Mouse (Mus musculus) layer of hippocampus, postnatal 36 days (tissue): Measurements from ENCODE around the gene Ppp1r14a. TPM values are rescaled to one million over a fixed set of nuclear protein-coding genes. Genes with fewer than 3 reads are reported as not detected.

ENCODE experiments used
- DNase-seq, 2 experiments: peaks; one replicate each; pipeline ENCODE4 v3.0.0; 2022
- total RNA-seq, 2 experiments: library from RNA; stranded (reverse); gene quantifications; 2 replicates each; pipeline ENCODE4 v1.2.3; 2021

Ppp1r14a gene
- total RNA-seq, 2 experiments from 2014 or later: 25.9 to 26.0 TPM

- DNase-seq: no peak
Measured at GRCm38 (mm10) chr7:29279924-29280323, 9.2 kb upstream of the Ppp1r14a start.

DNA sequence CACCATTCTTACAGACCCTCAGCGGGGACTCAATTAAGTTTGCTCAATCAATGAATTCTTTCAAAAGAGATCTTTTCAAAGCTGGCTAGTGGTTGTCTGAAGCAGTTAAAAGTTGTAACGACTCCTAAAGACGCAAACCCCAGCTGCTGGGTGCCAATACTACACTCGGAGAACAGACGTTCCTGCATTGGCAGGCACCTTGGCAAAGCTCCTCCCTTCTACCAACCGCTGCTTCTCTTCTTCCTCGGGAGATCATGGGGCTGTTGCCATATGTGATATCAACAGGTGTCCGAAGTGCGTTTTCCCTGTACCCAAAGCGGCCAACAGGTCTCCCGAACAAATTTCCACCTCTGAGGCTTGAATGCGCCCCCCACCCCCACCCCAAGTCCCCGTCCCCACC is 8.3 kb upstream of the Ppp1r14a start:
- DNase-seq: no peak

DNA sequence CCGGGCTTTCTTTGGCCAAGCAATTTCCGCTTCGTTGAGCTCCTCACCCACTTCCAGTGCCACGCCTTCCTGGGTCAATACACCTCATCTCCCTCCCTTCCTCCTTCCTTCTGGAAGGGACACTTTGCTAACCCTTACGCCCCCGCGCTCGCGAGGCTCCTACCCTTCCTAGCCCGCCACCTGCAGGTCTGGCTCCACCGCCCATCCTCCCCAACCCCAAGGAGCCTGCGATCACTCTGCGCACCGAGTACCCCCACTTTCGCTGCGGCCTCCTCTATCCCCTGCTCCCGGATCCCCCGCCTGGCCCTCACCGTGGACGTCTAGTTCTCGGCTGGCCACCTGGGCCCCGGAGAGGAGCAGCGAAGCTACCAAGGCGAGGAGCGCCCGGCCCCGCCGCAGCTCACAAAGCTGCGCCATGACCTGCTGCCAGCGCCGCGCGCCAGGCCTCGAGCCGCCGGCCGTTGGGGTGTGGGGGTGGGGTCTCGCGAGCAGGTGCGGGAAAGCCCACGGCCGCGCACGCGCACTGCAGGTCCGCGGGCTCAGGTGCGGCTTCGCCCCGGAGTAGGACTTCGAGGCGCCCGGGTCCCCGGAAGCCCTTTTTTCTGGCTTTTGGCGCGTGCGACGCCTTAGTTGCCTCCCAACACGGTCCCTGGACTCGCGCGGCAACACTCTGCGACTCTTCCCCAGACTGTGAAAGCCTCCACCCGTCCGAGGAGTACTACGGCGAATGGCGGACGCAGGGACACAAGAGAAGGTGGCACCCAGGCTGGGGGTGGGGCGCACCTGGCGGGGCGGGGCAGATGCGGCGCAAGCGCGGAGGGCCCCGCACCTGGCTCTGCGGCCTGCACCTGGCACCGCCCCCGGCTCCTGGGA is 7.7 kb upstream of the Ppp1r14a start, which contains the start of gene Spint2:
TSS of gene Spint2 (minus strand) at position 712 of the 873 bp plus-strand sequence.
- DNase-seq: no peak

DNA sequence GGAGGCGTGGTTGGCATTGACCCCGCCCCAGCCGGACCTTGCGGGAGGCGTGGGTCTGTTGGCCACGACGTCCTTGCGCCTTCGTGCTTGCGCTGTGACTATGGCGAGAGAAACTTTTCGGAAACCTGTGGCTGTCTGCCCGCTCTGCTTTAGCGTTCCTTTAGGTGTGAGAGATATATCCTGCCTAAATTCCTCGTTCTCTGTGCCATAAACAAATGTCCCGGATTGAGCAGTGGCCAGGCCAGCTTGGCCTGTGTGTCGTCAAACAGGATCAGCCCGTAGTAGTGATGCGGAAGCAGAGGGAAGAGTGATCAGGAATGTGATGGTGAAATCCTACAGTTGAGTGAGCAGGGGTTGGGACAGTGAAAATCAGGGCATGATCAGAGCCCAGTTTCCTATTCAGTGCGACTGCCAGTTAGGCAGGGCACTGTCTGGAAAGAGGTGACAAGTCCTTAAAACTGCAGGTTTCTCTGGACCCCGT is 7.0 kb upstream of the Ppp1r14a start:
- no peak for DNase-seq

DNA sequence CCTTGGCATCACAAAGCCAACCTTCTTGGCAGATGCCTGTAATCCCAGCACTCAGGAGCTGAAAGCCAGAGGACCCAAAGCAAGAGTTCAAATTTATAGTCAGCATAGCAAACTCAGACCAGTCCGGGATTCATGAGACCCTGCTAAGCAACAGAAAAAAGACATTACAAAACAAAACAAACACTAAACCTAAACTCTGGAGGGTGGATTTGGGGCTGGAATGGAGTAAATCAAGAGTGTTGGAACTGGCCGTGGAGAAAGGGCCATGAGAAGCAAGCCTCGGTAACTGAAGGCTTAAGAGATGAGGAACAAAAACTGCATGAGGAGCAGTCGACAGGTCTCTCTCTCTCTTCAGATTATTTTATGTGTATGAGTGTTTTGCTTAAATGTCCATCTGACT is 5.2 kb upstream of the Ppp1r14a start:
- DNase-seq: no peak

GRCm38 (mm10) chr7:29284523-29284922 is 4.6 kb upstream of the Ppp1r14a start:
- DNase-seq: no peak

GRCm38 (mm10) chr7:29287481-29287880 is 1.6 kb upstream of the Ppp1r14a start:
- no peak for DNase-seq

GRCm38 (mm10) chr7:29288079-29288478 is 1.0 kb upstream of the Ppp1r14a start:
- no peak for DNase-seq

DNA sequence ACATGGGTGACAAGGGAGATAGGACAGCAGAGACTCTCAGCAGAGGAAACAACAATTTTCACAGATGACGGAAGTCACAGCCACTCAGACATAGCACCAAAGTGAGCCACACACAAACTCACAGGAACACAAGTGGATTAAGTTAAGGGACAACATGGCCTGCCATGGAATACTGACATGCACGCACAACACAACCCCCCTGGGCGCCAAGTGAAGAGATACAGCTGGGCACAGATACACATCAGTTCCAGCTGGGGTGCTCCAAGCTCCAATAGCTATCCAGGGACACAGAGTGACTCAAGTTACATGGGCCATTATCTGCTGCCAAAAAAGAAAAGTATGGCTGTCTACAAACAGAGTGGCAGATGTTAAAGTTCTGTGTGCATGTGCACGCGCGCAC is 748 bp downstream of the Ppp1r14a start:
- no peak for DNase-seq

- DNase-seq: no peak
Measured at GRCm38 (mm10) chr7:29290691-29291485, 1.8 kb downstream of the Ppp1r14a start.

DNA sequence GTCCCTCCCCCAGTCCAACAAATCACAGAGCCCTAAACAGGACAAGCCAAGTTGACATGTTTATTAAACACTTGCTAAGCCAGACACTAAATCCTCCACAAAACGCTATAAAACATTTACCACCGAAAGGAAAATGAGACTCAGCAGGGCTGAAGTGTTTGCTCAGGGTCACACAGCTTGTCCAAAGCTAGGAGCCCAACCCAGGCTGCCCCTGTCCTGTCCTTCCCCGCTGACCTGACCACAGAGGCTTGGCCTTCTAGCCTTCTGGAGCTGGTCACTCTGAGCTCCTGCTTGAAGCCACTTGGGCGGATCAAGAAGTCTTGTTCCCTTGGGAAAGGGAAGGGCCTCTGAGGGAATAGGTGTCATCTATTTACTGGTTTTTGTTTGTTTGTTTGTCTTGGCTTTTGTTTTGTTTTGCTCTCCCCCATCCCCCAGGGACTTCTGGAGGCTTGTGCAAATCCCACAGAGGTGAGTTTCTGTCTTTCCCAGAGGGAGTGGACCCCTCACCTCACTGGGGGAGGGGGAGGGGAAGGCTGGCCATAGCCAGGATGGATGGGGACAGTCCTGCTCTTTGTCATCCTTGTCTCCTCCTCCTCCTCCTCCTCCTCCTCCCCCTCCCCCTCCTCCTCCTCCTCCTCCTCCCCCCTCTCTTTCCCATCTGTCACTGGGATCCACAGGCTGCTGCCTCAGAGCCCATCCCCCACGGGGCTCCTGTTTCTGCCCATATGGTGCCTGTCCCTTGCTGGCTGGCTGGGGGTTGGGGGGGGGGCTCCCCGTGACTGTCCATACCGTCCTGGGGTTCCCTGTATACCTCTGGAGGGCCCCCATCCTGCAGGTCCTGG is 2.7 kb downstream of the Ppp1r14a start:
- DNase-seq: no peak

DNA sequence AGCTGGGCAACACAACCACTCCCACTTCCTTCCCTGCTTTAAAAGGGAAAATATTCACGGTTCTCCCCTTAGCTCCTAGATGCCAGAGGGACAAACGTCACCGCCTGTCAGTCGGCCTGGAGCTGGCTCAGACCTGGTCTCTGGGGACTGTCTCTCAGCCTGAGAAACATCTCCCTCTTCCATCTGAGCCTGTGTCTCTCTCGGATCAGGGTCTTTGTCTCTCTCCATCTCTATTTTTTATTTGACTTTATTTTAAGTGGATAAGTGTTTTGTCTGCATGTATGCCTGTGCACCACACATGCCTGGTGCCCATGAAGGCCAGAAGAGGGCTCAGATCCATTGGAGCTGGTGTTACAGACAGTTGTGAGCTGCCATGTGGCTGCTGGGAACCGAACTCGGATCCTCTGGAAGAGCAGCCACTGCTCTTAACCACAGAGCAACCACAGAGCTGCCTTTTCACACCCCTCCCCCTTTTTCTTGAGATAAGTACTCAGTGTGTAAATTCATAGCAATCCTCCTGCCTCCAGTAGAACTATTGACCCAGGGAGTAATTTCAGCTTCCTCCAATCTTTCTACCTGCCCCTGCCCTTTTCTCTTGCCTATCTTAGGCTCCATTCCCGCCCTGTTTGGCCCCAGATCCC is 3.5 kb downstream of the Ppp1r14a start:
- no peak for DNase-seq

- no peak for DNase-seq
Measured at GRCm38 (mm10) chr7:29293131-29294065, 4.3 kb downstream of the Ppp1r14a start.

DNA sequence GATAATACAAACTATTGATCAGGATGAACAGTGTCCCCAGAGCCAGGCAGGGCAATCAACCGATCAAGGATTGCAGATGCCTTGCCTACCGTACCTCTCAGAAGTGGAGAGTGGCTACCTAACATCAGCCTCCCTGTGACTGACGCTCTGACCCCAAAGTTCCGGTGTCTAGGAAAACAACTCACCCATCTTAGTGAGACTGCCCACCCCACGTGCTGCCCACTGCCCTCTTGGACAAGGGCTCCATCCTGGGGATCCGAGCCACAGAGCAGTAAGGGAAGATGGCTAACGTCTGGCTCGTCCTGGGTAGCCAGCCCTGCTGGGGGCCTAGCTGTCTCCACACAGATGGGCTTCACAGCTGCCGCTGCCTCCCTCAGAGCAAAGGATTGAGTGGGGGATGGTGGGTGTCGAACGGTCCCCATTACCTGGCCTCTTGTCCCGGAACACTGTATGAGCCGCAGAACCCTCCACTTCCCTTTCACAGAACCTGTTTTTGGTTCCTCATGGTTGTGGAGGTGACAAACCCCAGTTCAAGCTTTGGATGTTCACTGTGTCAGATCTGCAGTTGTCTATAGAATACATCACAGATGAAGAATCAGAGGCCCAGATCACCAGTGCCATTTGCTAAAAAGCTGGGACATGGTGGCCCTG is 5.1 kb downstream of the Ppp1r14a start:
- DNase-seq: no peak

- DNase-seq: no peak
Measured at GRCm38 (mm10) chr7:29295861-29296647, 6.9 kb downstream of the Ppp1r14a start.

DNA sequence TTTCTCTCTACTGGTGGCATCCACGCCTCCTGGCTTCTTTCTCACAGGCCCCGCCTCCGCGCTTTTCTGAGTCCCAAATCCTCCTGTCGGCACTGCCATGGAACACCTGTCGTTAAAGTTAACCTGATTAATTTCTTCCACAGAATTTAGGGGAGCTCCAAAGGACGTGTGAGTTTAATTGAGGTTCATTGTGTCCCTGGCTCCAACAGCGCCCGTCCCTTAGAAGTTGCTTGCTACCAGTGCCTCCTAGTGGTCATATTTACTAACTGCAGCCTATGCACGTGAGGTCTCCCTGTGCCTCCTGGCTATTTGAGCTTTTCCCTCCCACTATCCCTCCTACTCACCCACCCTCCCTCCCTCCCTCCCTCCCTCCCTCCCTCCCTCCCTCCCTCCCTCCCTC is 7.9 kb downstream of the Ppp1r14a start:
- DNase-seq: no peak

DNA sequence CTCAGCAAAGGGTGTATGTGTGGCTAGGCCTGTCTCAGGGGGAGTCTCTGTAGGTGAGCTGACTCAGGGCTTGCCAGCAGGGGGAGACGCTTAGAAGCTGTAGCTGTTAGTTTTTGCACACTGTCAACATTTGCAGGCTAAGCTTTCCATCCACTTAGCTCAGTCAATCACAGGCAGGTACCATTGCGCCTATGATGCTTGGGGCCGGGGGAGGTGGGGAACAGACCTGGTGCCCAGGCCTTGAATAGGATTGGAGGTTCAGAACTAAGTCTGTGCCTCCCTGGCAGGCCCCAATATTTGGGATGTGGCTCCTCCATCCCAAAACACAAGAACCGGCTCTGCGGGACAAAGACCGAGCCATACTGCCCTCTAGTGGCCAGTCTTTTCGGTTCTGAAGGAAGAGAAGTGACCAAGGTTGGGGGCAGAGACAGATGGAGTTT is 12.0 kb downstream of the Ppp1r14a start:
- peak in 1 of 2 experiments; percentile 61 for DNase-seq

DNA sequence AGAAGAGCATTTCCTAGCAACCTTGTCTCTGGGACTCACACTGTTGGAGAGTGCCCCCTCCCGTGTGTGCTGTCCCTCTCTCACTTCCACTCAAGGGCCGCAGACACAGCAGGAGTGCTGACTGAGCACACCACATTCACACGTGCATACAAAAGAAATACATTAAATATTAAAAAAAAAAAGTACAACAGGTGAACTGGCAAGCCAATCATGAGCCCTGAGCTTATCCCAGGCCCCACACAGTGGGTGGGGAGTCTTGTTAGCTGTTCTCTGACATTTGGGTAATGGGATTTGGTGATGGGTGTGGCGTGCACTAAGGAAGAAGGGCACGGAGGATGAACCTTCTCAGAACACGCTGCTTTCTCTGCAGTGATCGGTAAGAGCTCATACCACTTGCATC is 13.5 kb downstream of the Ppp1r14a start:
- no peak for DNase-seq
